Mouse (Mus musculus): ENCODE measurements around the gene Gsg1. TPM values are rescaled to one million over a fixed set of nuclear protein-coding genes. Genes with fewer than 3 reads are reported as not detected.

Gene Gsg1
- polyA plus RNA-seq, 1 experiment from 2014 or later = 0.51 TPM

GRCm38 (mm10) chr6:135268392-135268791 lies 14.2 kb upstream of the Gsg1 start:
- Histone ChIP-seq H3K4me3 (ENCODE audit: low read depth, low read length) (no peak overlapping the region), H3K36me3 (ENCODE audit: control insufficient read depth, insufficient read depth, low read length) (no peaks in the 10 kb centered on the region), H3K4me2 (no peak overlapping the region), H3K27ac (ENCODE audit: low read depth, low read length) (no peak overlapping the region), H3K9ac (ENCODE audit: low read depth, low read length) (no peak overlapping the region), H3K27me3 (replicated peaks; ENCODE audit: control insufficient read depth, insufficient read depth, low read length) (no peaks in the 10 kb centered on the region), H3K9me3 (ENCODE audit: control insufficient read depth, low read length) (no peaks in the 10 kb centered on the region), H3K4me1 (replicated peaks; ENCODE audit: control insufficient read depth, insufficient read depth, low read length) (peaks cover 4% of the 10 kb centered on the region; the same call in 1 of the 2 replicates)
- no peak for ATAC-seq (replicated peaks; ENCODE audit: low FRiP score)
- no peak for DNase-seq (ENCODE audit: low spot score)

DNA sequence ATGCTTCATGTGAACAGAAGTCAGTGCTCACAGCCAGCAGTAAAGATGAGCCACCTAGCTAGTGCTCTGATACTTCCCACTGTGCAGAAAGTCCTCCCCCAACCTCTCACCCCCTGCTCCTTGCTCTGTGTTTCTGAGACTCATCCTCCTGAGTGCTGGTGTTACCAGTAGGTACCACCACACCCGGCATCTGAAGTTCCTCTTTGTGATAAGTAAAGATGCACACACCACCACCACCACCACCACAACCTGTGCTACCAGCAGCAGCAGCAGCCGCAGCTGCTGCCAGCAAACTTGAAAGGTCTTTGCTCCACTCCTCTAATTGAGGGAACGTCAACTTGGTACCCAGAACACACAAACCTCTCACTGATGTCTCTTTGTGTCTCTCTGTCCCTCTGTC lies 13.1 kb upstream of the Gsg1 start:
- H3K4me2 ChIP-seq = no peak overlapping the region
- H3K36me3 ChIP-seq (ENCODE audit: control insufficient read depth, insufficient read depth, low read length) = no peaks in the 10 kb centered on the region
- no peak for ATAC-seq (replicated peaks; ENCODE audit: low FRiP score)
- no peak overlapping the region for H3K4me3 ChIP-seq (ENCODE audit: low read depth, low read length)
- H3K27me3 ChIP-seq (replicated peaks; ENCODE audit: control insufficient read depth, insufficient read depth, low read length) = no peaks in the 10 kb centered on the region
- no peak overlapping the region for H3K9ac ChIP-seq (ENCODE audit: low read depth, low read length)
- no peak for DNase-seq (ENCODE audit: low spot score)
- H3K9me3 ChIP-seq (ENCODE audit: control insufficient read depth, low read length) = no peaks in the 10 kb centered on the region
- H3K27ac ChIP-seq (ENCODE audit: low read depth, low read length) = no peak overlapping the region
- whole genome bisulfite sequencing = 54% methylated on average over 3 of the region's 3 CpGs
- peaks cover 4% of the 10 kb centered on the region; the same call in 1 of the 2 replicates for H3K4me1 ChIP-seq (replicated peaks; ENCODE audit: control insufficient read depth, insufficient read depth, low read length)

- 92% methylated on average over 1 of the region's 1 CpGs for WGBS
- DNase-seq (ENCODE audit: low spot score) (no peak), ATAC-seq (replicated peaks; ENCODE audit: low FRiP score) (no peak)
- H3K4me1 ChIP-seq (replicated peaks; ENCODE audit: control insufficient read depth, insufficient read depth, low read length) = peaks cover 4% of the 10 kb centered on the region; the same call in 1 of the 2 replicates
- no peaks in the 10 kb centered on the region for H3K27me3 ChIP-seq (replicated peaks; ENCODE audit: control insufficient read depth, insufficient read depth, low read length)
- no peaks in the 10 kb centered on the region for H3K9me3 ChIP-seq (ENCODE audit: control insufficient read depth, low read length)
- H3K4me3 ChIP-seq (ENCODE audit: low read depth, low read length) = no peak overlapping the region
- H3K36me3 ChIP-seq (ENCODE audit: control insufficient read depth, insufficient read depth, low read length) = no peaks in the 10 kb centered on the region
- no peak overlapping the region for H3K4me2 ChIP-seq
- no peak overlapping the region for H3K9ac ChIP-seq (ENCODE audit: low read depth, low read length)
- H3K27ac ChIP-seq (ENCODE audit: low read depth, low read length) = no peak overlapping the region
These were observed 11.9 kb upstream of the Gsg1 start for GRCm38 (mm10) chr6:135266056-135266455.

GRCm38 (mm10) chr6:135264136-135264535 lies 10.0 kb upstream of the Gsg1 start:
- Histone ChIP-seq H3K27ac (ENCODE audit: low read depth, low read length) (no peak overlapping the region), H3K4me3 (ENCODE audit: low read depth, low read length) (no peak overlapping the region), H3K4me1 (replicated peaks; ENCODE audit: control insufficient read depth, insufficient read depth, low read length) (peaks cover 4% of the 10 kb centered on the region; the same call in 1 of the 2 replicates), H3K36me3 (ENCODE audit: control insufficient read depth, insufficient read depth, low read length) (no peaks in the 10 kb centered on the region), H3K9ac (ENCODE audit: low read depth, low read length) (no peak overlapping the region), H3K4me2 (no peak overlapping the region), H3K27me3 (replicated peaks; ENCODE audit: control insufficient read depth, insufficient read depth, low read length) (no peaks in the 10 kb centered on the region), H3K9me3 (ENCODE audit: control insufficient read depth, low read length) (no peaks in the 10 kb centered on the region)
- no peak for DNase-seq (ENCODE audit: low spot score)
- ATAC-seq (replicated peaks; ENCODE audit: low FRiP score) = no peak
- WGBS = 92% methylated on average over 6 of the region's 6 CpGs

GRCm38 (mm10) chr6:135262565-135262964 lies 8.4 kb upstream of the Gsg1 start:
- DNase-seq (ENCODE audit: low spot score) = no peak
- no peak overlapping the region for H3K4me3 ChIP-seq (ENCODE audit: low read depth, low read length)
- no peaks in the 10 kb centered on the region for H3K36me3 ChIP-seq (ENCODE audit: control insufficient read depth, insufficient read depth, low read length)
- H3K9me3 ChIP-seq (ENCODE audit: control insufficient read depth, low read length) = no peaks in the 10 kb centered on the region
- no peaks in the 10 kb centered on the region for H3K4me1 ChIP-seq (replicated peaks; ENCODE audit: control insufficient read depth, insufficient read depth, low read length)
- H3K9ac ChIP-seq (ENCODE audit: low read depth, low read length) = no peak overlapping the region
- ATAC-seq (replicated peaks; ENCODE audit: low FRiP score) = no peak
- H3K27me3 ChIP-seq (replicated peaks; ENCODE audit: control insufficient read depth, insufficient read depth, low read length) = no peaks in the 10 kb centered on the region
- no peak overlapping the region for H3K27ac ChIP-seq (ENCODE audit: low read depth, low read length)
- no peak overlapping the region for H3K4me2 ChIP-seq
- 65% methylated on average over 2 of the region's 2 CpGs for WGBS

GRCm38 (mm10) chr6:135261124-135261523 lies 7.0 kb upstream of the Gsg1 start:
- H3K9ac ChIP-seq (ENCODE audit: low read depth, low read length) = no peak overlapping the region
- H3K9me3 ChIP-seq (ENCODE audit: control insufficient read depth, low read length) = no peaks in the 10 kb centered on the region
- 74% methylated on average over 9 of the region's 9 CpGs for WGBS
- no peaks in the 10 kb centered on the region for H3K36me3 ChIP-seq (ENCODE audit: control insufficient read depth, insufficient read depth, low read length)
- no peak overlapping the region for H3K27ac ChIP-seq (ENCODE audit: low read depth, low read length)
- ATAC-seq (replicated peaks; ENCODE audit: low FRiP score) (no peak), DNase-seq (ENCODE audit: low spot score) (no peak)
- no peak overlapping the region for H3K4me2 ChIP-seq
- H3K27me3 ChIP-seq (replicated peaks; ENCODE audit: control insufficient read depth, insufficient read depth, low read length) = no peaks in the 10 kb centered on the region
- H3K4me3 ChIP-seq (ENCODE audit: low read depth, low read length) = no peak overlapping the region
- no peaks in the 10 kb centered on the region for H3K4me1 ChIP-seq (replicated peaks; ENCODE audit: control insufficient read depth, insufficient read depth, low read length)

DNA sequence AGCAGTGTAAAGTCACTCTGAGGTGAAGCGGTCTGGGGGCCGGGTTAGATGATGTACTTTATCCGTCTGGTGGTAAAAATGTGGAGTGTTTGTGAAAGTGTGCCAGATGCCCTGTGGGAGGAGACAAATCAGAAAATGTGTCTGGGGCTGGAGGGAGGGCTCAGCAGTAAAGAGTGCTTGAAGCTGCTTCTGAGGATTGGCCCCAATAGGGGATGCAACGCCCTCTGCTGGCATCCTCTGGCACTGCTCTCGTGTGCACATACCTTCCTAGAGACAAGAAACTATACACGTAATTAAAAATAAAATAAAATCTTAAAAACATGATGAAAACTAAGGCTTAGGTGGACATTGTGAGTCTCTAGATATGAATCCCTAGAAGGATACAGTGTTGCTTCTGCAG lies 6.3 kb upstream of the Gsg1 start:
- no peaks in the 10 kb centered on the region for H3K9me3 ChIP-seq (ENCODE audit: control insufficient read depth, low read length)

DNA sequence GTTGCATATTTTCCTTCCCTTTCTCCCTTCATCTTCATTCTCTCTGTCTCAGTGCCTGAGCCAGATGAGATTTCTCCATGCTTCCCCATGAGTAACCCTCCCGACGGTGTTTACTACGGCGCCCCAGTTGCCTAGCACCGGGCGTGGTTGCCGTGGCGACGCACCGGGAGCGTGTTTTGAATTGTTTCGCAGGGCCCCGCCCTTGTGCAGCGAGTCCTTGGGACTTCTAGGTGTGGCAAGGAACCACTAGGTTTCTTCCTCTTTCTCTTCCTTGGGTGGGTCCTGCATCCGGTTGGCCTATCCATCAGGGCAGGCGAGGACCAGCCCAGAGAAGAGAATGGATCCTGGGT lies 1.4 kb downstream of the Gsg1 start:
- H3K9me3 ChIP-seq (ENCODE audit: control insufficient read depth, low read length) = no peaks in the 10 kb centered on the region

More for the DNA sequence above, 6.3 kb upstream of the Gsg1 start:
- 82% methylated on average over 6 of the region's 6 CpGs for WGBS
- Histone ChIP-seq H3K27ac (ENCODE audit: low read depth, low read length) (no peak overlapping the region), H3K9ac (ENCODE audit: low read depth, low read length) (no peak overlapping the region), H3K4me3 (ENCODE audit: low read depth, low read length) (no peak overlapping the region), H3K27me3 (replicated peaks; ENCODE audit: control insufficient read depth, insufficient read depth, low read length) (no peaks in the 10 kb centered on the region), H3K4me1 (replicated peaks; ENCODE audit: control insufficient read depth, insufficient read depth, low read length) (no peaks in the 10 kb centered on the region), H3K36me3 (ENCODE audit: control insufficient read depth, insufficient read depth, low read length) (no peaks in the 10 kb centered on the region), H3K4me2 (no peak overlapping the region)
- no peak for DNase-seq (ENCODE audit: low spot score)
- no peak for ATAC-seq (replicated peaks; ENCODE audit: low FRiP score)

GRCm38 (mm10) chr6:135251849-135252727 lies 2.1 kb downstream of the Gsg1 start:
- whole genome bisulfite sequencing = 54% methylated on average over 24 of the region's 24 CpGs
- Histone ChIP-seq H3K9me3 (ENCODE audit: control insufficient read depth, low read length) (no peaks in the 10 kb centered on the region), H3K27ac (ENCODE audit: low read depth, low read length) (0 out of 2 replicates have a peak overlapping the region, but pooled peaks have one; percentile 1), H3K36me3 (ENCODE audit: control insufficient read depth, insufficient read depth, low read length) (no peaks in the 10 kb centered on the region), H3K4me2 (peak overlapping the region; percentile 23), H3K27me3 (replicated peaks; ENCODE audit: control insufficient read depth, insufficient read depth, low read length) (peaks cover 22% of the 10 kb centered on the region), H3K4me3 (ENCODE audit: low read depth, low read length) (no peak overlapping the region), H3K4me1 (replicated peaks; ENCODE audit: control insufficient read depth, insufficient read depth, low read length) (no peaks in the 10 kb centered on the region; the same call in 1 of the 2 replicates), H3K9ac (ENCODE audit: low read depth, low read length) (no peak overlapping the region)
- ATAC-seq (replicated peaks; ENCODE audit: low FRiP score) (peak; percentile 40), DNase-seq (ENCODE audit: low spot score) (no peak)

More for the DNA sequence above, 1.4 kb downstream of the Gsg1 start:
- Histone ChIP-seq H3K27ac (ENCODE audit: low read depth, low read length) (0 out of 2 replicates have a peak overlapping the region, but pooled peaks have one; percentile 1), H3K9ac (ENCODE audit: low read depth, low read length) (no peak overlapping the region), H3K36me3 (ENCODE audit: control insufficient read depth, insufficient read depth, low read length) (no peaks in the 10 kb centered on the region), H3K27me3 (replicated peaks; ENCODE audit: control insufficient read depth, insufficient read depth, low read length) (peaks cover 22% of the 10 kb centered on the region), H3K4me2 (peak overlapping the region; percentile 23), H3K4me3 (ENCODE audit: low read depth, low read length) (no peak overlapping the region), H3K4me1 (replicated peaks; ENCODE audit: control insufficient read depth, insufficient read depth, low read length) (no peaks in the 10 kb centered on the region; the same call in 1 of the 2 replicates)
- peak; percentile 57 for DNase-seq (ENCODE audit: low spot score)
- peak; percentile 66 for ATAC-seq (replicated peaks; ENCODE audit: low FRiP score)
- 7% methylated on average over 16 of the region's 16 CpGs for WGBS
